In genomic region chrX:53270063-53270432, GRCm38 (mm10) we compare ENCODE assay signal across 9 mouse cellular contexts. TPM values are rescaled to one million over a fixed set of nuclear protein-coding genes. Genes with fewer than 3 reads are reported as not detected.
DNase-seq lines count a peak whose midpoint lies in the region; ATAC-seq and TF ChIP-seq lines count a peak whose summit lies in the region.
"Had no signal": no experiment of that assay in that cellular context is flagged by ENCODE, and none has a peak within 500 bp of the region (broad histone marks: within the 10 kb centered on the region; RNA-seq: fewer than 3 reads in every experiment).

No protein-coding gene starts in this region.

- H3K4me2 ChIP-seq in intestine, postnatal 0 days (replicated peaks; ENCODE audit: low read depth), result peak overlapping the region; percentile 70
- H3K4me2 ChIP-seq in neural tube, embryonic 12.5 days (replicated peaks), result peak overlapping the region; percentile 67

- H3K36me3 ChIP-seq in liver, adult 2 months (ENCODE audit: control insufficient read depth, insufficient read depth, low read length), result no peaks in the 10 kb centered on the region
- no peaks in the 10 kb centered on the region for H3K36me3 ChIP-seq in erythroblast, embryonic 14.5 days (ENCODE audit: control insufficient read depth)
- H3K36me3 ChIP-seq in intestine, postnatal 0 days (ENCODE audit: control insufficient read depth, insufficient read depth), result no peaks in the 10 kb centered on the region
- no peaks in the 10 kb centered on the region for H3K36me3 ChIP-seq in neural tube, embryonic 12.5 days

- no peak overlapping the region for H3K27ac ChIP-seq in liver, adult 2 months (replicated peaks; ENCODE audit: insufficient read depth, low read depth, low read length)
- no peak overlapping the region for H3K27ac ChIP-seq in intestine, postnatal 0 days (ENCODE audit: low read depth, low read length)
- no peak overlapping the region for H3K27ac ChIP-seq in neural tube, embryonic 12.5 days

- H3K4me3 ChIP-seq in liver, adult 2 months (ENCODE audit: insufficient read depth, low read depth, low read length), result 0 out of 2 replicates have a peak overlapping the region, but pooled peaks have one; percentile 3
- peak overlapping the region; percentile 90 for H3K4me3 ChIP-seq in erythroblast, embryonic 14.5 days (replicated peaks)
- peak overlapping the region; percentile 56 for H3K4me3 ChIP-seq in intestine, postnatal 0 days (ENCODE audit: low read depth, low read length)
- peak overlapping the region; percentile 52; the same call in 1 of the 2 replicates for H3K4me3 ChIP-seq in neural tube, embryonic 12.5 days

- peak; percentile 11; the same call in 1 of the 2 replicates for ATAC-seq in intestine, postnatal 0 days
- ATAC-seq in neural tube, embryonic 12.5 days (ENCODE audit: low FRiP score, low read depth), result 0 out of 2 replicates have a peak, but pooled peaks have one; percentile 18
- ATAC-seq in inflammation-experienced regulatory T-cells, adult 6 months, result no peak

- TF ChIP-seq CTCF in liver, adult 2 months (IDR thresholded peaks at IDR 0.05; ENCODE audit: low read depth, low read length), result no peak
- no peak for TF ChIP-seq CTCF in intestine, postnatal 0 days (IDR thresholded peaks at IDR 0.05; ENCODE audit: low read depth)

- no peak overlapping the region for H3K9ac ChIP-seq in liver, adult 2 months (ENCODE audit: low read depth, low read length)
- no peak overlapping the region for H3K9ac ChIP-seq in intestine, postnatal 0 days (ENCODE audit: low read depth, low read length)
- no peak overlapping the region for H3K9ac ChIP-seq in neural tube, embryonic 12.5 days

- no peaks in the 10 kb centered on the region for H3K27me3 ChIP-seq in liver, adult 2 months (ENCODE audit: control insufficient read depth, insufficient read depth, low read length)
- H3K27me3 ChIP-seq in erythroblast, embryonic 14.5 days (ENCODE audit: control insufficient read depth), result no peaks in the 10 kb centered on the region
- H3K27me3 ChIP-seq in intestine, postnatal 0 days (replicated peaks; ENCODE audit: control insufficient read depth, insufficient read depth, low read length), result no peaks in the 10 kb centered on the region
- no peaks in the 10 kb centered on the region for H3K27me3 ChIP-seq in neural tube, embryonic 12.5 days (replicated peaks)

- H3K79me2 ChIP-seq in liver, adult 2 months (ENCODE audit: control insufficient read depth, insufficient read depth, low read length), result no peaks in the 10 kb centered on the region

- H3K9me3 ChIP-seq in erythroblast, embryonic 14.5 days (ENCODE audit: control insufficient read depth, low read length), result no peaks in the 10 kb centered on the region; the same call in 1 of the 2 replicates
- H3K9me3 ChIP-seq in intestine, postnatal 0 days (ENCODE audit: control insufficient read depth), result no peaks in the 10 kb centered on the region
- H3K9me3 ChIP-seq in neural tube, embryonic 12.5 days, result no peaks in the 10 kb centered on the region

- H3K4me1 ChIP-seq in liver, adult 2 months (ENCODE audit: control insufficient read depth, insufficient read depth, low read length), result no peaks in the 10 kb centered on the region
- H3K4me1 ChIP-seq in erythroblast, embryonic 14.5 days (ENCODE audit: control insufficient read depth), result peaks cover 26% of the 10 kb centered on the region
- no peaks in the 10 kb centered on the region for H3K4me1 ChIP-seq in intestine, postnatal 0 days (replicated peaks; ENCODE audit: control insufficient read depth, insufficient read depth, low read length)
- no peaks in the 10 kb centered on the region for H3K4me1 ChIP-seq in neural tube, embryonic 12.5 days

- TF ChIP-seq POLR2A in liver, adult 2 months (IDR thresholded peaks at IDR 0.05; ENCODE audit: extremely low read depth, insufficient read depth, low read length), result no peak

- no peak for DNase-seq in liver, adult 2 months (ENCODE audit: extremely low read depth, low read depth, low spot score)
- no peak for DNase-seq in liver
- no peak for DNase-seq in cerebellum, adult 8-10 months
- no peak for DNase-seq in right cerebral cortex, postnatal 14 days

- 6% methylated on average over 10 of the region's 10 CpGs for WGBS in liver, adult 2 months
- 21% methylated on average over 10 of the region's 10 CpGs for whole genome bisulfite sequencing in intestine, postnatal 0 days
- 24% methylated on average over 10 of the region's 10 CpGs for WGBS in neural tube, embryonic 12.5 days

RNA-seq across cellular contexts. Expression of gene Fam122b, which starts 0.4 kb away (rescaled TPM):
- total RNA-seq in liver, adult 2 months (2014; rRNA removed), result 1.2 and 1.5 TPM in 2 replicates
- polyA plus RNA-seq in liver, adult 2 months (2012; rRNA removed), result 1.0 and 1.6 TPM in 2 replicates
- polyA plus RNA-seq in erythroblast, embryonic 14.5 days (2012), result 0.27 and 0.48 TPM in 2 replicates
- polyA plus RNA-seq in intestine, postnatal 0 days (2015; fragmentation: Nextera tagmentation; extraction: Ambion mirVana), result 3.5 and 4.2 TPM in 2 replicates
- 5.1 and 7.4 TPM in 2 replicates for polyA plus RNA-seq in neural tube, embryonic 12.5 days (2016; fragmentation: Nextera tagmentation; extraction: Ambion mirVana)
- 1 to 10 TPM; 2.8 to 4.1 (median 3.5) TPM for polyA plus RNA-seq in inflammation-experienced regulatory T-cells, adult 6 months (2017; shearing (Covaris generic))

RNA-seq across cellular contexts. Expression of gene Fam122c, which starts 3.2 kb away (rescaled TPM):
- total RNA-seq in liver, adult 2 months (2014; rRNA removed), result not detected in 2 replicates
- not detected in 2 replicates for polyA plus RNA-seq in liver, adult 2 months (2012; rRNA removed)
- not detected in 2 replicates for polyA plus RNA-seq in erythroblast, embryonic 14.5 days (2012)
- polyA plus RNA-seq in intestine, postnatal 0 days (2015; fragmentation: Nextera tagmentation; extraction: Ambion mirVana), result not detected in 2 replicates
- not detected in 2 replicates for polyA plus RNA-seq in neural tube, embryonic 12.5 days (2016; fragmentation: Nextera tagmentation; extraction: Ambion mirVana)
- not detected for polyA plus RNA-seq in inflammation-experienced regulatory T-cells, adult 6 months (2017; shearing (Covaris generic))
- total RNA-seq: adrenal gland, postnatal 25 days had no signal

RNA-seq across cellular contexts. Expression of gene Plac1, which starts 30.1 kb away (rescaled TPM):
- total RNA-seq in liver, adult 2 months (2014; rRNA removed), result not detected in 2 replicates
- not detected in 2 replicates for polyA plus RNA-seq in liver, adult 2 months (2012; rRNA removed)
- polyA plus RNA-seq in erythroblast, embryonic 14.5 days (2012), result not detected in 2 replicates
- 0.54 and 0.93 TPM in 2 replicates for polyA plus RNA-seq in intestine, postnatal 0 days (2015; fragmentation: Nextera tagmentation; extraction: Ambion mirVana)
- polyA plus RNA-seq in neural tube, embryonic 12.5 days (2016; fragmentation: Nextera tagmentation; extraction: Ambion mirVana), result 1.8 TPM in 2 replicates
- polyA plus RNA-seq in inflammation-experienced regulatory T-cells, adult 6 months (2017; shearing (Covaris generic)), result not detected
- total RNA-seq: adrenal gland, postnatal 25 days had no signal

Comparison
In these comparisons a context has a peak if more than half of its experiments do, and no peak if none do; other contexts are left out.
1. H3K4me3 ChIP-seq: peak in every context shown above with its lines; median percentile 90 in erythroblast, embryonic 14.5 days; 56 in intestine, postnatal 0 days; 52 in neural tube, embryonic 12.5 days; 3 in liver, adult 2 months.